Mouse (Mus musculus) heart, adult 2 months (tissue): ENCODE results near the gene Adgre4.

ENCODE experiments used
- CTCF ChIP-seq: fragments of 200-600 bp; IDR thresholded peaks from 2 replicates; pipeline ENCODE4 v1.8.1; 2022; ENCODE audit warnings: antibody characterized with exemption, mild to moderate bottlenecking, moderate library complexity
- EP300 ChIP-seq: fragments of 200-500 bp; IDR thresholded peaks from 2 replicates; pipeline ENCODE4 v1.6.1; 2011; ENCODE audit warnings: low read depth, low read length, control low read depth; ENCODE audit not compliant: insufficient read depth
- POLR2A ChIP-seq: fragments of 200-500 bp; IDR thresholded peaks from 2 replicates; pipeline ENCODE4 v1.6.1; 2011; ENCODE audit warnings: mild to moderate bottlenecking, low read depth, low read length, control low read depth; ENCODE audit not compliant: insufficient read depth

GRCm38 (mm10) chr17:55883631-55884030 is 133.8 kb downstream of the Adgre4 start:
- TF ChIP-seq CTCF (no peak), EP300 (no peak), POLR2A (no peak)
